Mouse (Mus musculus) embryonic stem cell, embryonic (primary cell): ENCODE measurements around the gene Cep57l1.
"Not testable (repeated sequence)": the region's sequence is repeated elsewhere in the genome, so short reads cannot be mapped to it uniquely, and the experiment has no call there.

Experiments
- CTCF ChIA-PET, 4 experiments: fragments of 300-600 bp in 2 of 4; fragments of 350-600 bp in 2 of 4; sonication (Branson Sonifier 250); formaldehyde crosslinking; loops; one replicate each; lab custom pipeline; 2022; ENCODE audit warnings: inconsistent platforms in 2 of 4; lab: Charles Lee
- POLR2A ChIA-PET, 4 experiments: fragments of 300-600 bp in 2 of 4; fragments of 350-600 bp in 2 of 4; sonication (Branson Sonifier 250); formaldehyde crosslinking; loops; one replicate each; lab custom pipeline; 2022; ENCODE audit warnings: antibody characterized with exemption in 4 of 4, inconsistent platforms in 1 of 4; lab: Charles Lee

The Cep57l1 gene

GRCm38 (mm10) chr10:41809771-41810563, at the start of gene Cep57l1, which contains the start of gene Sesn1:
Cep57l1 (minus strand) TSS chr10:41809871.
Sesn1 (plus strand) TSS chr10:41809935.
- CTCF ChIA-PET = interaction anchor here in 1 of 4 experiments (1.1 kb wide), 1 partner anchor 16 kb away, joined by 3 read pairs; no protein-coding TSS in a partner anchor

DNA sequence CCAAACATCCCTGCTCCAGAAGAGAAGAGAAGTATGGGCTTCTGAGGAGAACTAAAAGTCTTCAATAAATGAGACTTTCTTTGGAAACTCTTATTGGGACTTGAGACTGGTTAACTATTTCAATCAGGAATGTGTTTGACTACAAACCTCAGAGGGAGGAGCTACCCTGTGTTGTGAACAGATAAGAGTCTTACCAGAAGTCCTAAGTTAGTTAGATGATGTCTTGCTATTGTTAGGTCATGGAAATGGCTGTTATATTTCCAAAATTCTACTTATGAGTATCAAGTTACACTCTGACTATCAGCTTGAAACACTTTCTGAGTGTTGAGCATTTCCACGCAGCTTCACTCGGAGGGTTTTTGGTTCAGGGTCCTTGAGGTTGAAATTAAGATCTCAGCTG, 39.0 kb upstream of the Cep57l1 start:
- ChIA-PET POLR2A (interaction anchor here in 2 of 4 experiments (0.6 to 3.2 kb wide), 6 partner anchors 9 to 435 kb away, joined by 3 to 13 read pairs (median 4); partner anchors contain the start of gene Cd164 (in 1 of the 2)), CTCF (interaction anchor here in 1 of 4 experiments (0.7 to 1.1 kb wide), 2 partner anchors 9 to 18 kb away, joined by 3 read pairs; no protein-coding TSS in a partner anchor)

More at GRCm38 (mm10) chr10:41809771-41810563, at the start of gene Cep57l1, which contains the start of gene Sesn1:
- POLR2A ChIA-PET = interaction anchor here in 3 of 4 experiments (0.6 to 1.6 kb wide), 12 partner anchors 10 to 927 kb away, joined by 3 to 9 read pairs (median 3); partner anchors contain the start of genes Cd164 (in 1 of the 3), Cdc40 (in 1 of the 3) and Wasf1 (in 1 of the 3)

GRCm38 (mm10) chr10:41847737-41848136, 38.1 kb upstream of the Cep57l1 start:
- ChIA-PET POLR2A (interaction anchor here in 2 of 4 experiments (2.3 to 3.2 kb wide), 2 partner anchors 8 to 9 kb away, joined by 10 to 13 read pairs; no protein-coding TSS in a partner anchor), CTCF (interaction anchor here in 1 of 4 experiments (1.1 kb wide), 1 partner anchor 17 kb away, joined by 3 read pairs; no protein-coding TSS in a partner anchor)

- CTCF ChIA-PET = interaction anchor here in 2 of 4 experiments (0.6 to 1.2 kb wide), 5 partner anchors 9 to 333 kb away, joined by 3 to 6 read pairs (median 4); no protein-coding TSS in a partner anchor
- POLR2A ChIA-PET = interaction anchor here in 2 of 4 experiments (0.9 to 2.3 kb wide), 5 partner anchors 9 to 114 kb away, joined by 3 to 13 read pairs (median 4); no protein-coding TSS in a partner anchor
These were observed 29.2 kb upstream of the Cep57l1 start for GRCm38 (mm10) chr10:41838911-41839310.

DNA sequence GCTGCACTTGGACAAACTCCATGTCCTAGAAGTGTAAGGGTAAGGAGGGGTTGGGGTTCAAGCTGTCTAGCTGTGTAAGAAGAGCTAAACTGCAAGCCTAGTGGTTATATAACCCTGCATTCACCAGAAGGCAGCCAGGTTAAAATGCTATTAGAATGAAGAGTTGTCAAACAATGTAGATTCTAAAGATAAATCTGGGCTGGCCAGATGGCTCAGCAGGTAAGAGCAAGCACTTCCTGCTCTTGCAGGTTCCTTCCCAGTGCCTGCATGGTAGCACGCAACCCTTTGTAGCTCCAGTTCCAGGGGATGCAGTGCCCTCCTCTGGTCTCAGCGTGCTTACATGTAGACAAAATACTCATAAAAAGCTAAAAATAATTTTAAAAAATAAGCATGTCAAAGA, 24.5 kb upstream of the Cep57l1 start:
- POLR2A ChIA-PET = interaction anchor here in 2 of 4 experiments (0.8 to 1.0 kb wide), 2 partner anchors 16 to 102 kb away, joined by 3 read pairs; no protein-coding TSS in a partner anchor
- CTCF ChIA-PET = interaction anchor here in 1 of 4 experiments (1.2 kb wide), 1 partner anchor 146 kb away, joined by 5 read pairs; no protein-coding TSS in a partner anchor

GRCm38 (mm10) chr10:41832191-41832590, 22.5 kb upstream of the Cep57l1 start:
- ChIA-PET POLR2A (interaction anchor here in 2 of 4 experiments (0.9 to 1.0 kb wide), 2 partner anchors 55 to 142 kb away, joined by 3 read pairs; no protein-coding TSS in a partner anchor), CTCF (interaction anchor here in 2 of 4 experiments (0.6 to 1.9 kb wide), 7 partner anchors 103 to 1141 kb away, joined by 3 to 6 read pairs (median 4); no protein-coding TSS in a partner anchor)

DNA sequence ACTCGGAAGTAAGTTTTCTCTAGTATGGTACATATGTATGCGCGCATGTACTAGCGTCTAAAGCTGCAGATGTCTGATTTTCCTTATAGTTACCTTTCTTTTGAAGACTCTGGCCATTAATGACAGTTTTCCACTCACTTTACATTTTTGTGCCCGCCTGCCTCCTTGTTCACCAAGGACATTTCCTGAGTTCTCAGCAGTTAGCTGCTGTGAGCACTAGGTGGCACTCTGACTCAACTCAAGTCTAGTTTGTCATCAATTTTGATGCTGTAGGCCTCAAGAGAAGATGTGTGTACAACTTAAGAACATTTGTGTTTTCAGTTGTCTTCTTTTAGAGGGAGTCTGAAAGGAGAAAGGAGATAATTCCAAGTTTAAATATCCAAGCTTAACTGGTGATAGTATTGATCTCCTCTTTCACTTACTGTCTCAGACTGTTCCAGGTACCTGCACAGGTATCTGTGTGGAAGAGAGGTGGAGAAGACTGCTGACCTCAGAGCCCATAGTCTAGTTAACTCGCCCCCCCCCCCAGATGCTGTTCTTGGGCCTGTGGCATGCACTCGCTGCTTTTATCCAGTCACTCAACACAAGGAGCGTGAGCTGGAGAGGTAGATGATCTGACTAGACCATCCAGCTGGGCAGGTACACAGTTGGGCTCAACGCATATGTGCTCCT, 21.3 kb upstream of the Cep57l1 start:
- ChIA-PET POLR2A (interaction anchor here (0.5 to 1.2 kb wide), 7 partner anchors 22 to 520 kb away, joined by 3 to 4 read pairs (median 3); no protein-coding TSS in a partner anchor), CTCF (interaction anchor here (0.5 to 2.3 kb wide), 19 partner anchors 8 to 464 kb away, joined by 3 to 8 read pairs (median 4); no protein-coding TSS in a partner anchor)

DNA sequence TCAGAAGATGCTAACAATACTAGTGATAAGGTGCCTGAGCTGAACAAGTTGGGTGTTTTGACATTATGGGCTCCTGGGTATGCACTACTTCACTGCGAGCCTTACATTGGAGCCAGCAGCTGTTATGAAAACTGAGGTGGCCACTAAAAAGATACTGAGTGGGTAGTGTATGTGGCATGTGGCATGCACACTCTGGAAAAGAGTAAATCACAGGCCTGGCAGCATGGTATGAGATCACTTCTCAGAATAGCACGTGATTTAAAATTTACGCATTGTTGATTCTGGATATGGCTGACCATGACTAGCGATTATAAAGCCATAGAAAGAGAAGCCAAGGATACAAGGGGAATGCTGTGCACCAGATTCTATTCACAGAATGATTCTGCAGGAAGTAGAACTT, 20.8 kb upstream of the Cep57l1 start:
- CTCF ChIA-PET = interaction anchor here (0.5 to 2.3 kb wide), 12 partner anchors 8 to 461 kb away, joined by 3 to 8 read pairs (median 4); no protein-coding TSS in a partner anchor
- POLR2A ChIA-PET = interaction anchor here (0.5 to 1.2 kb wide), 5 partner anchors 23 to 312 kb away, joined by 3 to 4 read pairs (median 3); partner anchors contain the start of gene Cd164 (in 1 of the 4)

DNA sequence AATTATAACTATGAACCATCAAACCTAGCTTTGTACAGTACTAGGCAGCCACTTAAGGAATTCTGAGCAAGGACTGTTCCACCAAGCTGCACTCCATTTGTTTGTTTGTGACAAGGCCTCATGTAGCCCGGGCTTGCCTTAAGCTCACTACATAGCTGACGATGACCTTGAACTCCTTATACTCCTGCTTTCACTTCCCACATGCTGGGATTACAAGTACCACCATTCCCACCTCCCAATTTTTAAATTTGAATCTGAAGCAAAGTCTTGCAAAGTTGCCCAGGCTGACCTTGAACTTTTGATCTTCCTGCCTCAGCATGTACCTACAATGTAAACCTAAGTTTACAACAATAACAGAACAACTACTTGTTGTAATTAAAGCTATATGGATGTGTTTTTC, 20.3 kb upstream of the Cep57l1 start:
- POLR2A ChIA-PET = interaction anchor here in 3 of 4 experiments (0.5 to 1.2 kb wide), 5 partner anchors 23 to 311 kb away, joined by 3 to 5 read pairs (median 3); partner anchors contain the start of gene Cd164 (in 1 of the 3)
- CTCF ChIA-PET = interaction anchor here in 2 of 4 experiments (0.5 to 2.3 kb wide), 5 partner anchors 9 to 461 kb away, joined by 3 to 8 read pairs (median 3); no protein-coding TSS in a partner anchor

DNA sequence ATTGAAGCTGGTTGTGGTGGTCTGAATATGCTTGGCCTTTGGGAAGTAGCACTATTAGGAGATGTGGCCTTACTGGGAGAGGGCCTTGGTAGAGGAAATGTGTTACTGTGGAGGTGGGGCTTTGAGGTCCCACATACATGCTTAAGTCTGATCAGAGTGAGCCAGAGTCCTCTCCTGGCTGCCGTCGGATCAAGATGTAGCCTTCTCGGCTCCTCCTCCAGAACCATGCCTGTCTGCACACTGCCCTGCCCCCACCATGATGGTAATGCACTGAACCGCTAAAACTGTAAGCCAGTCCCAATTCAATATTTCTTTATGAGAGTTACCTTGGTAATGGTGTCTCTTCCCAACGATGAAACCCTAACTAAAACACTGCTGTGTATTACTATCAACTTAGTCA, 19.5 kb upstream of the Cep57l1 start:
- ChIA-PET CTCF (no interaction called here), POLR2A (interaction anchor here in 1 of 4 experiments (0.6 kb wide), 1 partner anchor 310 kb away, joined by 3 read pairs; the partner anchor contains the start of gene Cd164)

- ChIA-PET CTCF (interaction anchor here in 2 of 4 experiments (0.6 to 0.8 kb wide), 2 partner anchors 378 to 564 kb away, joined by 3 read pairs; no protein-coding TSS in a partner anchor), POLR2A (interaction anchor here (0.6 to 1.9 kb wide), 9 partner anchors 9 to 1304 kb away, joined by 3 to 18 read pairs (median 3); no protein-coding TSS in a partner anchor)
These were observed 18.1 kb upstream of the Cep57l1 start for GRCm38 (mm10) chr10:41827784-41828183.

GRCm38 (mm10) chr10:41826526-41827116, 16.9 kb upstream of the Cep57l1 start:
- CTCF ChIA-PET = interaction anchor here in 1 of 4 experiments (0.5 to 0.7 kb wide), 6 partner anchors 16 to 130 kb away, joined by 3 read pairs; partner anchors contain the start of gene Sesn1
- POLR2A ChIA-PET = interaction anchor here in 3 of 4 experiments (0.5 to 2.1 kb wide), 12 partner anchors 9 to 826 kb away, joined by 3 to 18 read pairs (median 3); partner anchors contain the start of gene Sesn1 (in 2 of the 3)

- CTCF ChIA-PET = interaction anchor here in 2 of 4 experiments (0.7 kb wide), 4 partner anchors 16 to 422 kb away, joined by 3 to 5 read pairs (median 3); partner anchors contain the start of gene Sesn1 (in 1 of the 2)
- POLR2A ChIA-PET = interaction anchor here in 3 of 4 experiments (0.8 to 2.1 kb wide), 7 partner anchors 9 to 453 kb away, joined by 3 to 18 read pairs (median 5); partner anchors contain the start of gene Sesn1 (in 1 of the 3)
These were observed 16.3 kb upstream of the Cep57l1 start for GRCm38 (mm10) chr10:41825996-41826395.

- POLR2A ChIA-PET = interaction anchor here in 2 of 4 experiments (1.1 to 1.4 kb wide), 2 partner anchors 61 to 270 kb away, joined by 4 to 5 read pairs; no protein-coding TSS in a partner anchor
These were observed 15.4 kb upstream of the Cep57l1 start for GRCm38 (mm10) chr10:41825041-41825440.

GRCm38 (mm10) chr10:41823916-41824315, 14.2 kb upstream of the Cep57l1 start:
- ChIA-PET POLR2A (interaction anchor here in 1 of 4 experiments (0.7 to 1.1 kb wide), 2 partner anchors 66 to 269 kb away, joined by 3 to 4 read pairs; no protein-coding TSS in a partner anchor), CTCF (no interaction called here)

More at GRCm38 (mm10) chr10:41825041-41825440, 15.4 kb upstream of the Cep57l1 start:
- CTCF ChIA-PET = interaction anchor here in 2 of 4 experiments (0.9 kb wide), 2 partner anchors 59 to 156 kb away, joined by 3 read pairs; no protein-coding TSS in a partner anchor

GRCm38 (mm10) chr10:41823282-41823675, 13.6 kb upstream of the Cep57l1 start:
- POLR2A ChIA-PET, CTCF ChIA-PET: not testable (repeated sequence)
